Mouse (Mus musculus): ENCODE results near the gene Csrnp1. TPM values are rescaled to one million over a fixed set of nuclear protein-coding genes. Genes with fewer than 3 reads are reported as not detected.

The Csrnp1 gene
- polyA plus RNA-seq (2014; fragmentation: Illumina TruSeq; extraction: RNeasy Lipid Tissue Mini Kit (QIAGEN cat#74804); ENCODE audit: insufficient read depth, low read depth, low replicate concordance): 19.1 TPM

GRCm38 (mm10) chr9:119984536-119985011, at the start of gene Csrnp1:
TSS of gene Csrnp1 (minus strand) at chr9:119984658.

GRCm38 (mm10) chr9:120023086-120023811, 38.8 kb upstream of the Csrnp1 start, which contains the start of gene Xirp1:
TSS of gene Xirp1 (minus strand) at chr9:120023598.

GRCm38 (mm10) chr9:119937005-119937773, 47.3 kb downstream of the Csrnp1 start, which contains the start of the genes Gorasp1 and Ttc21a:
TSS of gene Gorasp1 (minus strand) at chr9:119937565.
TSS of gene Ttc21a (plus strand) at chr9:119937606.

Other genes with a start within 250 kb of the Csrnp1 start
- not detected for gene Scn11a, start 159.2 kb downstream of the Csrnp1 start, polyA plus RNA-seq (2014; fragmentation: Illumina TruSeq; extraction: RNeasy Lipid Tissue Mini Kit (QIAGEN cat#74804); ENCODE audit: insufficient read depth, low read depth, low replicate concordance)
- 18.9 TPM for gene Wdr48, start 89.8 kb downstream of the Csrnp1 start, polyA plus RNA-seq (2014; fragmentation: Illumina TruSeq; extraction: RNeasy Lipid Tissue Mini Kit (QIAGEN cat#74804); ENCODE audit: insufficient read depth, low read depth, low replicate concordance)
- gene Gorasp1, start 47.1 kb downstream of the Csrnp1 start, polyA plus RNA-seq (2014; fragmentation: Illumina TruSeq; extraction: RNeasy Lipid Tissue Mini Kit (QIAGEN cat#74804); ENCODE audit: insufficient read depth, low read depth, low replicate concordance): 6.2 TPM
- gene Ttc21a, start 47.1 kb downstream of the Csrnp1 start, polyA plus RNA-seq (2014; fragmentation: Illumina TruSeq; extraction: RNeasy Lipid Tissue Mini Kit (QIAGEN cat#74804); ENCODE audit: insufficient read depth, low read depth, low replicate concordance): 3.6 TPM
- gene Xirp1, start 38.9 kb upstream of the Csrnp1 start, polyA plus RNA-seq (2014; fragmentation: Illumina TruSeq; extraction: RNeasy Lipid Tissue Mini Kit (QIAGEN cat#74804); ENCODE audit: insufficient read depth, low read depth, low replicate concordance): 0.68 TPM
- 4.2 TPM for gene Cx3cr1, start 85.2 kb upstream of the Csrnp1 start, polyA plus RNA-seq (2014; fragmentation: Illumina TruSeq; extraction: RNeasy Lipid Tissue Mini Kit (QIAGEN cat#74804); ENCODE audit: insufficient read depth, low read depth, low replicate concordance)
- 0.21 TPM for gene Ccr8, start 107.5 kb upstream of the Csrnp1 start, polyA plus RNA-seq (2014; fragmentation: Illumina TruSeq; extraction: RNeasy Lipid Tissue Mini Kit (QIAGEN cat#74804); ENCODE audit: insufficient read depth, low read depth, low replicate concordance)
- 18.4 TPM for gene Slc25a38, start 125.7 kb upstream of the Csrnp1 start, polyA plus RNA-seq (2014; fragmentation: Illumina TruSeq; extraction: RNeasy Lipid Tissue Mini Kit (QIAGEN cat#74804); ENCODE audit: insufficient read depth, low read depth, low replicate concordance)
- gene Rpsa, start 143.0 kb upstream of the Csrnp1 start, polyA plus RNA-seq (2014; fragmentation: Illumina TruSeq; extraction: RNeasy Lipid Tissue Mini Kit (QIAGEN cat#74804); ENCODE audit: insufficient read depth, low read depth, low replicate concordance): 1,831 TPM
- not detected for gene Mobp, start 165.0 kb upstream of the Csrnp1 start, polyA plus RNA-seq (2014; fragmentation: Illumina TruSeq; extraction: RNeasy Lipid Tissue Mini Kit (QIAGEN cat#74804); ENCODE audit: insufficient read depth, low read depth, low replicate concordance)